ENCODE assay signal across 9 mouse cellular contexts in the genomic region with DNA sequence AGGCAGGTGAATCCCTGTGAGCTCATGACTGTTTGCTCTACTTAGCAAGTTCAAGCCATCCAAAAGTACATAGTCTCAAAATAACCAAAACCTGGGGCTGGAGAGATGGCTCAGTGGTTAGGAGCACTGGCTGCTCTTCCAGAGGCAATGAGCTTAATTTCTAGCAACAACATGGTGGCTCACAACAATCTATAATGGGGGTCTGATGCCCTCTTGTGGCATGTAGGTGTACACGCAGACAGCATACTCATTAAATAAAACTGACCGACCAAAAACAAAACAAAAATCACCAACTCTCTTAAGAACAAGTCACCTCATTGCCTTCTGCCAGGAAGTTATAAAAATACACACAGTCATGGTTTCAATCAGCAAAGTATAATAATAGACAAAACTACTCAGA. TPM values are rescaled to one million over a fixed set of nuclear protein-coding genes. Genes with fewer than 3 reads are reported as not detected.
DNase-seq lines count a peak whose midpoint lies in the region; ATAC-seq lines count a peak whose summit lies in the region.
"Had no signal": no experiment of that assay in that cellular context is flagged by ENCODE, and none has a peak within 500 bp of the region (broad histone marks: within the 10 kb centered on the region; RNA-seq: fewer than 3 reads in every experiment).

No protein-coding gene starts in this region.

- intact Hi-C loops in gastrocnemius, postnatal 14 days (cut with DNase I; ENCODE audit: low total_unique reads), result no loop called here

- ATAC-seq in embryonic facial prominence, embryonic 11.5 days (replicated peaks; ENCODE audit: insufficient number of reproducible peaks, low FRiP score, low TSS enrichment, low read depth), result no peak
- ATAC-seq in common myeloid progenitor, adult 5-6 weeks (replicated peaks; ENCODE audit: low read depth, poor library complexity, severe bottlenecking), result peak; percentile 79

- peak; percentile 41 for DNase-seq in embryonic facial prominence, embryonic 11.5 days (ENCODE audit: low spot score)
- DNase-seq in embryonic facial prominence, embryonic 10.5 days (ENCODE audit: low spot score), result no peak
- peak; percentile 21 for DNase-seq in lung, postnatal 10 days
- DNase-seq in lung, postnatal 14 days, result no peak
- peak; percentile 67 for DNase-seq in retina, embryonic 14.5 days (ENCODE audit: low spot score)
- no peak for DNase-seq in adrenal gland, postnatal 4 days (ENCODE audit: low spot score in 2 of 2)
- no peak for DNase-seq in gastrocnemius, postnatal 14 days

- no peak overlapping the region for H3K4me2 ChIP-seq in embryonic facial prominence, embryonic 11.5 days (ENCODE audit: low read depth, low read length)

- H3K4me3 ChIP-seq in embryonic facial prominence, embryonic 11.5 days (ENCODE audit: low read depth, low read length), result no peak overlapping the region
- no peak overlapping the region for H3K4me3 ChIP-seq in embryonic facial prominence, embryonic 10.5 days

- 22% methylated on average over 2 of the region's 2 CpGs for WGBS in embryonic facial prominence, embryonic 11.5 days
- 25% methylated on average over 2 of the region's 2 CpGs for WGBS in embryonic facial prominence, embryonic 10.5 days

- H3K4me1 ChIP-seq in embryonic facial prominence, embryonic 11.5 days (ENCODE audit: control insufficient read depth, insufficient read depth, low read length), result no peaks in the 10 kb centered on the region
- H3K4me1 ChIP-seq in embryonic facial prominence, embryonic 10.5 days, result 0 out of 2 replicates have a peak, but pooled peaks cover 5% of the 10 kb centered on the region

- no peaks in the 10 kb centered on the region for H3K27me3 ChIP-seq in embryonic facial prominence, embryonic 11.5 days (ENCODE audit: control insufficient read depth, insufficient read depth, low read length)
- peaks cover 11% of the 10 kb centered on the region for H3K27me3 ChIP-seq in embryonic facial prominence, embryonic 10.5 days (replicated peaks; ENCODE audit: low read depth, poor library complexity, severe bottlenecking)

- H3K9me3 ChIP-seq in embryonic facial prominence, embryonic 11.5 days (replicated peaks; ENCODE audit: control insufficient read depth, low read length), result no peaks in the 10 kb centered on the region
- H3K9me3 ChIP-seq in embryonic facial prominence, embryonic 10.5 days, result no peaks in the 10 kb centered on the region

- no peak overlapping the region for H3K27ac ChIP-seq in embryonic facial prominence, embryonic 11.5 days (replicated peaks; ENCODE audit: low read depth, low read length)
- H3K27ac ChIP-seq in embryonic facial prominence, embryonic 10.5 days (replicated peaks), result no peak overlapping the region

- H3K9ac ChIP-seq in embryonic facial prominence, embryonic 11.5 days (replicated peaks; ENCODE audit: low read length), result no peak overlapping the region

- H3K36me3 ChIP-seq in embryonic facial prominence, embryonic 11.5 days (replicated peaks; ENCODE audit: control insufficient read depth, insufficient read depth, low read depth, low read length), result no peaks in the 10 kb centered on the region
- H3K36me3 ChIP-seq in embryonic facial prominence, embryonic 10.5 days (replicated peaks), result no peaks in the 10 kb centered on the region

RNA-seq across cellular contexts. Expression of gene Fbxo3, which starts 26.4 kb away (rescaled TPM):
- 62.3 and 63.3 TPM in 2 replicates for polyA plus RNA-seq in embryonic facial prominence, embryonic 11.5 days (2014; fragmentation: Nextera tagmentation; extraction: Ambion mirVana)
- polyA plus RNA-seq in embryonic facial prominence, embryonic 10.5 days (2016; fragmentation: Nextera tagmentation; extraction: Ambion mirVana), result 44.4 and 44.9 TPM in 2 replicates
- total RNA-seq in common myeloid progenitor, adult 5-6 weeks (2017), result 82.4 and 96.6 TPM in 2 replicates
- total RNA-seq in adrenal gland, postnatal 4 days (2021), result 10 to 100 TPM; 79.7 to 80.7 TPM
- total RNA-seq in gastrocnemius, postnatal 14 days (2021), result 10 to 100 TPM; 43.0 to 47.5 TPM

RNA-seq across cellular contexts. Expression of gene 4931422A03Rik, which starts 27.1 kb away (rescaled TPM):
- 1.1 and 1.4 TPM in 2 replicates for polyA plus RNA-seq in embryonic facial prominence, embryonic 11.5 days (2014; fragmentation: Nextera tagmentation; extraction: Ambion mirVana)
- polyA plus RNA-seq in embryonic facial prominence, embryonic 10.5 days (2016; fragmentation: Nextera tagmentation; extraction: Ambion mirVana), result 1.1 and 1.6 TPM in 2 replicates
- total RNA-seq in common myeloid progenitor, adult 5-6 weeks (2017), result 0.44 and 0.96 TPM in 2 replicates
- total RNA-seq in adrenal gland, postnatal 4 days (2021), result under 1 TPM in 1 of 2 experiments, not detected in 1; 0.96 TPM
- total RNA-seq in gastrocnemius, postnatal 14 days (2021), result not detected
- polyA plus RNA-seq: large intestine, adult 2 months had no signal

RNA-seq across cellular contexts. Expression of gene Lmo2, which starts 43.3 kb away (rescaled TPM):
- polyA plus RNA-seq in embryonic facial prominence, embryonic 11.5 days (2014; fragmentation: Nextera tagmentation; extraction: Ambion mirVana), result 16.2 and 18.8 TPM in 2 replicates
- 13.7 and 15.7 TPM in 2 replicates for polyA plus RNA-seq in embryonic facial prominence, embryonic 10.5 days (2016; fragmentation: Nextera tagmentation; extraction: Ambion mirVana)
- total RNA-seq in common myeloid progenitor, adult 5-6 weeks (2017), result 380 and 387 TPM in 2 replicates
- total RNA-seq in adrenal gland, postnatal 4 days (2021), result 10 to 100 TPM; 40.0 to 41.3 TPM
- 1 to 10 TPM; 7.0 to 9.1 TPM for total RNA-seq in gastrocnemius, postnatal 14 days (2021)

Comparison
In these comparisons a context has a peak if more than half of its experiments do, and no peak if none do; other contexts are left out.
1. DNase-seq: peak in embryonic facial prominence, embryonic 11.5 days (single experiment), lung, postnatal 10 days (single experiment) and retina, embryonic 14.5 days (single experiment); none in embryonic facial prominence, embryonic 10.5 days (single experiment), lung, postnatal 14 days (single experiment), adrenal gland, postnatal 4 days (0 of 2) and gastrocnemius, postnatal 14 days (single experiment).
2. RNA of gene Lmo2, which starts 43.3 kb away (total RNA-seq): 380 to 387 TPM in common myeloid progenitor, adult 5-6 weeks and 40.0 to 41.3 TPM in adrenal gland, postnatal 4 days; 7.0 to 9.1 TPM in gastrocnemius, postnatal 14 days; every median in the first group is over 4 times any median in the second.